Mouse (Mus musculus) v-Abl transformed pro-B cells (cell line): Measurements from ENCODE around the gene Ets1.

ENCODE experiments used
- in situ Hi-C, 2 experiments: fragments of 400-800 bp; cut with MboI; formaldehyde crosslinking; loops; one replicate each; pipeline ENCODE4 v1.15.1; 2025; ENCODE audit not compliant: unreplicated experiment in 2 of 2

Gene Ets1

GRCm38 (mm10) chr9:32657124-32657523 is 21.1 kb downstream of the Ets1 start:
- in situ Hi-C loops = loop anchor here in 1 of 2 experiments (5.0 kb wide), 1 partner anchor 45 kb away; no protein-coding TSS in a partner anchor

DNA sequence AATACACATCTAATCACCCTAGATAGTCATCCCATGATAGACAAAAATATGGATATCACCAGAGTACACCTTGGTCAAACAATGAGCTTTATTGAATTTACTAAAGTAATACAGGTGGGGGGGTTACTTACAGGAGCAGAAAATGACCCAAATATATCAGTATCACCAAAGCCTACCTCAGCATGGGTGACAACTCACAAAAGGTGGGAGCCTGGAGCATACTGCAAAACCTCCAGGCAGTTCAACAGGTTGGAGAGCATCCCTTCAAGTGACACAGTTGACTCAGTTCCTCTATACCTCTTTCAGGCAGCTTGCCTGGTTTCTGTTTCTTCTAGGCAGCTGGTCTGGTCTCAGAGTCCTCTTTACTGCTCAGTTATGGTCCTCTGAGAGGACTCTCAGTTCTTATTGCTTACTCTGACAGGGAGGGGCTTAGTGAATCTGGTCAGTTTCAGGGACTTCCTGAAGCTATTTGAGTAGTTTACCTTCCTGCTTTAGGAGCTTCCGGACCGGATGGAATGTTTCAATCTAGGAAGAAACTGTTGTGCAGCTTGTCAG is 24.5 kb downstream of the Ets1 start:
- in situ Hi-C loops = no loop called here

DNA sequence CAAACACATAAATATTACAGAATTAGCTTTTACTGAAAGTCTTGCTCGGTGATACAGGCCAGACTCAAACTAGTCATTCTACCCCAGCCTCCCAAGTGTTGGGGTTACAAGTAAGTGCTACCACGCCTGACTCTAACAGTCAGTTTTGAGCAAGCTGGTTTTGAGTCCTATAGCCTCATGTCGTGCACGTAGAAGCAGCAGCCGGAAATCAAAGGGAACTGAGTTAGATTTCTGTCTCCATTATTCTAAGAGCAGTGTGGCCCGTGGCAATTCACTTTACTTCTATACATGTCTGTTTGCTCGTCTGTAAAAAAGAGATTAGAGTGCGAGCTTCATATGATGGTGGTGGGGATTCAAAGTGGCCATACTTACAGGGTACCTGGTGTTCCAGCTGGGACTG is 25.1 kb downstream of the Ets1 start:
- in situ Hi-C loops = no loop called here

GRCm38 (mm10) chr9:32661561-32661960 is 25.5 kb downstream of the Ets1 start:
- in situ Hi-C loops = no loop called here

- in situ Hi-C loops = no loop called here
These were observed 30.8 kb downstream of the Ets1 start for GRCm38 (mm10) chr9:32666611-32667517.

- in situ Hi-C loops = no loop called here
These were observed 31.5 kb downstream of the Ets1 start for GRCm38 (mm10) chr9:32667518-32667908.

DNA sequence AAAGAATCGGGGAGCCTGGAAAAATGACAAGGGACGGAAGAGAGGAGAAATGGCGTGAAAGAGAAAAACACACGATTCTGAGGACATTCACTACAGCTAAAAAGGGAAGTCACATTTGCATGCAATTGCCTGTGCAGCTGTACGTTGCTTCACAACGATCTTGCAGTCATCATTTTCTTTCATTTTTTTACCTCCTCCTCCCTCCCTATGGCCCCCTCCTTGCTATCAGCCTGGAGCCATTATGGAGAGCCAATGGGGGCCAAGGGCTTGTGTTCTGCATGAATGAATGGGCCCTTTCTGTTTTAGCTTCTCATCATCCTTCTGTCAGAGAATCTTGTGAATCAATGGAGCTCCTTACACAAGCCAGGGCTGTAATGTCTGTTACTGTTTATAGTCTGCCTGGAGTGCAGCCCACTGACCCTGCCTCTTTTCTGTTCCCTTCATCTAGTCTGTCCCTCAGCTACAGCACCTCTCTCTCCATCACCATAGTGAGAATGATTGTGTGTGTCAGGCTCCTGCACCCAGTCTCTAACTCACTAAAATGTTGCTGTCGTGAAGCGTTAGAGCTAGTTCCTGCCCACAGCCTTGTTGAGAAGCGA is 32.2 kb downstream of the Ets1 start:
- in situ Hi-C loops = no loop called here

- in situ Hi-C loops = no loop called here
These were observed 33.4 kb downstream of the Ets1 start for GRCm38 (mm10) chr9:32669397-32669796.

- in situ Hi-C loops = no loop called here
These were observed 36.2 kb downstream of the Ets1 start for GRCm38 (mm10) chr9:32671970-32672859.

DNA sequence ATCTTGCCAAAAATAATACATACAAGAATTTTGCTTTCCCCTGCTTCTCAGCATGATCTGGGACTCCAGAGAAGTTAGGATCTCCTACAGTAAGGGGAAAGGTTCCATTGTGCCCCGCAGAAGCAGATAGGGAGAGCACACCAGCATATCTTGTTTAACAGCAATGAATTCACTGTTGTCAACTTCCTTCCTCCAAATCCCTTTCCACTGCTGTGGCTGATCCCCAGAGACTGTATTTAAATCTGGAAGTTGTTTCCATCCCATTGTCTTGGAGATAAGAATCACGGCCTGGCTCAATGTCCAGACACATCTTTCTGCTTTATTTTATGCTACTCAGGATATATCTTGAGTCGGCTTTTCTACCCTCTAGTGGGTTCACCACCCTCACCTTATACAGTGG is 37.9 kb downstream of the Ets1 start:
- in situ Hi-C loops = no loop called here

DNA sequence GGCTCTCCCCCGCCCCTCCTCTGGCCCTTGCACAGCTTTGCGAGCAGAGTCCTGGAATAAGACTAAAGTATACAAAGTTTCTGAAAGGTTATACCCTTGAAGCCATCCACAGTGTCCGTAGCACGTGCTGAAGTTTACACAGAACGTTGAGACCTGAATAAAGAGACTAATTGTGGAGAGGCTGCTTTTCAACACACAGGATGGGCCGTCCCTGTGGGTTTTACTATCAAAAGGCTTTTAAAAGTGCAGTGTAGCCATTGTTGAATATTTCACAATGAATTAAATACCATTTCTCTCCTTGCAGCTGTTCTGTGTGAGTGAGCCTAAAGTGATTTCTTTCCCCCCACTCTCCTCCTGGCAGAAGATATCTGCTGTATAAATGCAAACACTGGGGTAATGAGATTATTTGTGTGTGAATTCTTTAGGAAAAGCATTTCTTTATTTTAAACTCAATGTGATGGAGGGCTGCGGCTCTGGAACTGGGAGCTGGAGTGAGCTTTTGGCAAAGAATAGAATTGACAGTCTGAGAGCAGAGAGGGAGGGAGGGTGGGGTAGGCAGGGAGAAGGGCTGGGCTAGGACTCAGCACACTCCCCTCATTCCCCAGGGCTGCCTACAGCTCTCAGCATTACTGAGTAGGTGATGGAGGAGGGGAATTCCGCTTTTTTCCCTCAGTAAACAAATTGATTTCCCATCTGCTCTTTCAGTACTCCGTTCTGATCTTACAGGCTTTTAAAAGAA is 39.8 kb downstream of the Ets1 start:
- in situ Hi-C loops = no loop called here

DNA sequence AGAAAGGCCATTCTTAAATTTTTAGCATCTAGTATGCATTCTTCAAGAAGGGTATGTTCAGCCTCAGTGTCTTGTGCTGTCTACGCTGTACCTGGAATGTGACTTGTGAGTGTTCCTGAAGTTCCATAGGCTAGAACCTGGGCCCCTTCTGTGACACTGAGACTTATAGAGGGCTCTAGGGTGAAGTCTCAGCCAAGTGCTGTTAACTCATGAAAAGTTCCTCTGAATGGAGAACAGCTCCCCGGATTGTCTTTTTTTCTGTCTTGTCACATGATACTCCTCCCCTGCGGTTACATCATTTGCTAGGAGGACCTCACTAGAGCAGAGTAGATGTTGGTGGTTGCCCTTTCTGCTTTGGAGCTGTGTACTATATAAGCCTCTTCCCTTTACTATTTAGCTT is 40.5 kb downstream of the Ets1 start:
- in situ Hi-C loops = no loop called here

GRCm38 (mm10) chr9:32677646-32678045 is 41.6 kb downstream of the Ets1 start:
- in situ Hi-C loops = no loop called here

- in situ Hi-C loops = no loop called here
These were observed 42.2 kb downstream of the Ets1 start for GRCm38 (mm10) chr9:32678120-32678757.

DNA sequence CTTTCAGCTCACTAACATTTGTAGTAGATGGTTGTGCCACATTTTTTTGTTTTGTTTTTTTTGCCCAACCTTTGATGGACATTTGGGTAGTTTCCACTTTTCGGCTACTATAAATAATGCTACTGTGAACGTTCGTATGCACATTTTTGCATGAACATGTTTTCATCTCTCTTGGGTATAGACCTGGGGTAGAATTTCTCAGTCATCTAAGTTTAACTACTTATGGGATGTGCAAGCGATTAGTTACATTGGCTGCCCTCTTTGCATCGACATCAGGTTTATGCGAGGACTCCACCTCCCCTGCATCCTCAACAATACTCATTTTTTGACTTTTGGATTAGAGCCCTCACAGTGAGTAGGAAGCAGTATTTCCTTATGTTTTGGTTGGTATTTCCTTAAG is 43.5 kb downstream of the Ets1 start:
- in situ Hi-C loops = no loop called here

DNA sequence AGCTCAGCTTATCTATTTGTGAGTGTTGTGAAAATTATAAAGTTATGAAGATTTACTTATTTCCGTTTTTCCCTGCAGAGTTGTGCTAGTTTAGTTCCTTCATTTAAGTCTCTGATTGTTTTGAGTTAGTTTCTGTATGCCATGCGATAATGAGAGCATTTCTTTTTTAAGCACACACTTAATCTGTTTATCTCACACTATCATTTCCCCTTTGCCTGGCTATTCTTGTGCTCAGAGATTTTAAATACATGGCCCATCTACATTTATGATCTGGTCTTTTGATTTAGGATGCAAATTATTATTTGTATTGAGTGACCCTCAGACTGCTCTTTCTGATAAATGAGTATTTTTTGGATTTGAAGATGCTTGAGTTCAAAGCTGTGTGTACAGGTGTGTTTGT is 44.2 kb downstream of the Ets1 start:
- in situ Hi-C loops = no loop called here

GRCm38 (mm10) chr9:32685793-32686558 is 50.0 kb downstream of the Ets1 start:
- in situ Hi-C loops = no loop called here

DNA sequence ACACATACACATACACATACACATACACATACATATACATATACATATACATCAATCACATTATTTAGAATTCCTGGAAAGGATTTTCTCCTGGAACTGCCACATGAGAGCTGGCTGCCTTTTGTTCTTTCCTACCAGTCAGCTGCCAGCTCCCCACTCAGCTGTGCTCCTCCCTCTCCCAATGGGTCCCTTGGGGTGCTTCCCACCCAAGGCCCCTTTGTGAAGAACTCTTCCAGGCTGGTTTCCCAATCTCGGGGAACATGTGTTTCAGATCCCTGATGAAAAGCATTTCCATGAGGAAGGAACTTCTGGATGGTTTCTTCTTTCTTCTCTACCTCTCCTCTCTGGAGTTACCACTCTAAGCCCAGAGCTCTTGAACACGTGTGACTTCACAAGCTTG is 52.3 kb downstream of the Ets1 start:
- in situ Hi-C loops = no loop called here
